Mouse (Mus musculus) heart, adult 2 months (tissue): Measurements from ENCODE around the gene Notch1. TPM values are rescaled to one million over a fixed set of nuclear protein-coding genes. Genes with fewer than 3 reads are reported as not detected.
A peak's percentile ranks its signal among the peaks of the same experiment; 100 is the strongest.

ENCODE experiments used
- DNase-seq, 2 experiments: peaks; one replicate each; pipeline ENCODE4 v3.0.0; 2021
- H3K27ac ChIP-seq: fragments of 200-600 bp; 2 replicates; pipeline ENCODE4 v1.8.1; 2022
- H3K27me3 ChIP-seq: fragments of 200-500 bp; 2 replicates; pipeline ENCODE4 v1.6.1; 2012; ENCODE audit warnings: mild to moderate bottlenecking, low read length, inconsistent platforms, mixed read lengths; ENCODE audit not compliant: control insufficient read depth, insufficient read depth
- H3K36me3 ChIP-seq: fragments of 200-500 bp; 2 replicates; pipeline ENCODE4 v1.6.1; 2012; ENCODE audit warnings: low read length, inconsistent platforms; ENCODE audit not compliant: control insufficient read depth, insufficient read depth
- H3K4me1 ChIP-seq: fragments of 200-500 bp; 2 replicates; pipeline ENCODE4 v1.6.1; 2011; ENCODE audit warnings: low read length; ENCODE audit not compliant: control insufficient read depth, insufficient read depth
- H3K4me3 ChIP-seq: fragments of 200-600 bp; 2 replicates; pipeline ENCODE4 v1.8.1; 2022
- H3K79me2 ChIP-seq: fragments of 200-500 bp; replicated peaks from 2 replicates; pipeline ENCODE4 v1.6.1; 2012; ENCODE audit warnings: mild to moderate bottlenecking, inconsistent platforms, low read length, moderate library complexity, mixed read lengths; ENCODE audit not compliant: control insufficient read depth, insufficient read depth
- H3K9ac ChIP-seq: fragments of 200-500 bp; 2 replicates; pipeline ENCODE4 v1.6.1; 2012; ENCODE audit warnings: low read depth, mild to moderate bottlenecking, control low read depth, inconsistent platforms, low read length, mixed read lengths
- CTCF ChIP-seq: fragments of 200-600 bp; IDR thresholded peaks from 2 replicates; pipeline ENCODE4 v1.8.1; 2022; ENCODE audit warnings: antibody characterized with exemption, mild to moderate bottlenecking, moderate library complexity
- EP300 ChIP-seq: fragments of 200-500 bp; IDR thresholded peaks from 2 replicates; pipeline ENCODE4 v1.6.1; 2011; ENCODE audit warnings: low read depth, low read length, control low read depth; ENCODE audit not compliant: insufficient read depth
- POLR2A ChIP-seq: fragments of 200-500 bp; IDR thresholded peaks from 2 replicates; pipeline ENCODE4 v1.6.1; 2011; ENCODE audit warnings: mild to moderate bottlenecking, low read depth, low read length, control low read depth; ENCODE audit not compliant: insufficient read depth
- WGBS: fragments of 180-500 bp; shearing (Covaris S2); methylation state at CpG from one replicate; pipeline ENCODE4 v1.1.7; 2018; 5-methylcytosine and 5-hydroxymethylcytosine counted together
- intact Hi-C: fragments of 180-260 bp; cut with DNase I; formaldehyde crosslinking; loops from one replicate; pipeline ENCODE4 v1.15.1; 2025
- long read RNA-seq: library from polyadenylated mRNA; stranded (forward); transcript quantifications from one replicate; pipeline ENCODE4 v2.0.0, GENCODE M21; 2021
- polyA plus RNA-seq: library from polyadenylated mRNA; depleted of rRNA; stranded (reverse); fragments of >200 nt; gene quantifications from 2 replicates; pipeline ENCODE4 v1.2.3, GENCODE M21; 2012; rRNA removed
- total RNA-seq, 2 experiments: library from RNA; stranded (reverse); gene quantifications; 2 replicates each; pipeline ENCODE4 v1.2.3; 2021

Gene Notch1
- total RNA-seq (10 to 100 TPM; 31.6 to 32.4 TPM), polyA plus RNA-seq (22.0 and 23.2 TPM in 2 replicates)
- long read RNA-seq, partial matches to known transcripts: 5 of 8 reads
- long read RNA-seq, other reads (novel, unspliced or antisense): 3 of 8 reads

DNA sequence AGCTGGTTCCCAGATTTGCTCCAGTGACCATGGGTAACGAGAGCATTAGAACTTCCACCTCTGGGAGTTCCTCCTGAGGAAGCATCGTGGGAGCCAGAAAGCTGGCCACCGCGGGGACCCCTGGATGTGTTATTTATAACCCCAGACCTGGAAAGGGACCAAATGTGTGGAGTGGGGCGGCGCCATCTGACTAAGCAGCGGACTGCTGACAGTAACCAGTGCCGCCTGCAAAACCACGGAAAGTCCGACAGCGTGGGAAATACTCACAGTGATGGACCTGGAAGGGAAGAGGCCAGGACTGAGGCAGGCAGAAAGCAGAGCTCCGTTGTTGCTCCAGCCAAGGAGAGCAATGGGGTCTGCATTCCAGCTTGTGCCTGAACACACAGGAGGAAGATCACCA lies at the start of gene Notch1:
Gene Notch1, minus strand, starts transcription at position 389 of the 400 bp plus-strand sequence.
- H3K9ac ChIP-seq: peak within 1 kb of the TSS; percentile 43
- peak within 1 kb of the TSS; percentile 86 for H3K27ac ChIP-seq
- H3K4me3 ChIP-seq: peak within 1 kb of the TSS; percentile 34
- DNase-seq: peak; percentile 83
- 4% methylated on average over 12 of the region's 12 CpGs for WGBS
- no peaks in the 10 kb centered on the region for H3K79me2 ChIP-seq
- H3K36me3 ChIP-seq: no peaks in the 10 kb centered on the region
- 0 out of 2 replicates have a peak, but pooled peaks have one; percentile 24 for TF ChIP-seq EP300
- peak; percentile 17; the same call in 1 of the 2 replicates for TF ChIP-seq CTCF
- TF ChIP-seq POLR2A: peak; percentile 64; the same call in 1 of the 2 replicates
- H3K27me3 ChIP-seq: no peaks in the 10 kb centered on the region
- peaks cover 19% of the 10 kb centered on the region for H3K4me1 ChIP-seq
- intact Hi-C loops: no loop called here

DNA sequence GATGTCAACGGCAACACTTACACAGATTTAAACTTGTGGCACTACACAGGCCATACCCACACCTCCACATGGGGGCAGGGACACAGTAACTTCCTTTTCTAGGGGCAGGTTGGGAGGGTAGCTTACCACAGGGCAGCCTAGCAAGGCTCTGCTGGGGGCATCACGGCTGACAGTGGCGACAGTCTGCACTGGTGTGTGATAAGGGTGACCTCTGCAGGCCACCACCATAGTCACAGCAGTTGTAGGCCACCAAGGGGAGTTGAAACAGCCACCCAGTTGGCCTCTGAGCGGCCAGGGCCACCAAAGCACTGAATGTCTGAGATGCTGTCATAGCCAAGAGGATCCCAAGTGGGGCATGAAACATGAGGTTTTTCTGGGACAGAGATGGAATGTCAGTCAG lies 49.8 kb upstream of the Notch1 start:
- WGBS: 11% methylated on average over 4 of the region's 4 CpGs
- peak in 1 of 2 experiments; percentile 68 for DNase-seq
- no peaks in the 10 kb centered on the region for H3K79me2 ChIP-seq
- H3K27me3 ChIP-seq: no peaks in the 10 kb centered on the region
- H3K36me3 ChIP-seq: no peaks in the 10 kb centered on the region
- peaks cover 9% of the 10 kb centered on the region for H3K4me1 ChIP-seq
- no peak overlapping the region for H3K27ac ChIP-seq
- no peak overlapping the region for H3K9ac ChIP-seq
- peak; percentile 29; the same call in 1 of the 2 replicates for TF ChIP-seq EP300
- TF ChIP-seq CTCF: peak; percentile 85
- TF ChIP-seq POLR2A: no peak
- no peak overlapping the region for H3K4me3 ChIP-seq
- intact Hi-C loops: loop anchor here (1.0 to 10.0 kb wide), 3 partner anchors 117 to 411 kb away; no protein-coding TSS in a partner anchor

DNA sequence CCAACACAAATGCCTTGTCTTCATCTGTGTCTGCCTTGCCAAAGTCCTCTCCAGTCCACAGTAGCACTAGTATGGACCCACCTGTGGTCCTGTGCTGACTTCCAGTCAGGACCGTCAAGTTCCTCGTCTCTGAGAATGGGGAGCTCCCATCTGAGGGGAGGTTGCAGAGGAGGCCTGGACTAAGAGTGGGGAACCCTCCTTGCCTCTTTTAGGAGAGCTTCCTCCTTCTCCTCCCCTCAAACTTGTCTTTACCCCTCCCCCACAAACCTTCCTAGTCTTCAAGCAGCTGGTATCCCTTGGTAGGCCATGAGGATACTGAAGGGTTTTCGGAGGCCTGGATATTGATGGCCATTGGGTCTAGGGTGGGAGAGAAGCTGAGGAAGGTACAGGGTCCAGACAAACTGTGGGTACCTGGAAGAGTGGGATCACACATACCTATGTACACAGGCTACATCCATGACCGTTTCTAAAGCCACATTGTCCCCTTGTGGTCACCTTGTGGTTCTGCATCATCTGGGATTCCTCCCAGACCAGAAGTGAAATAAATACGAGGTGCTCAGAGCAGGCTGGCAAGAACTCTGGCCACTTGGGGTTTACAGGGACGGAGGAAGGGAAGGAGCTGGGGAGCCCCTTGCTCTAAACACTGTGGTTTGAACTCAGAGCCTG lies 45.0 kb upstream of the Notch1 start:
- Histone ChIP-seq H3K9ac (no peak overlapping the region), H3K27me3 (no peaks in the 10 kb centered on the region), H3K36me3 (no peaks in the 10 kb centered on the region), H3K79me2 (no peaks in the 10 kb centered on the region), H3K27ac (peak overlapping the region; percentile 1; the same call in 1 of the 2 replicates), H3K4me1 (peaks cover 11% of the 10 kb centered on the region), H3K4me3 (no peak overlapping the region)
- DNase-seq: peak in 1 of 2 experiments; percentile 60
- TF ChIP-seq CTCF (0 out of 2 replicates have a peak, but pooled peaks have one; percentile 99), POLR2A (no peak), EP300 (peak; percentile 95)
- intact Hi-C loops: loop anchor here (1.0 to 10.0 kb wide), 5 partner anchors 59 to 407 kb away; no protein-coding TSS in a partner anchor
- WGBS: 37% methylated on average over 6 of the region's 6 CpGs

DNA sequence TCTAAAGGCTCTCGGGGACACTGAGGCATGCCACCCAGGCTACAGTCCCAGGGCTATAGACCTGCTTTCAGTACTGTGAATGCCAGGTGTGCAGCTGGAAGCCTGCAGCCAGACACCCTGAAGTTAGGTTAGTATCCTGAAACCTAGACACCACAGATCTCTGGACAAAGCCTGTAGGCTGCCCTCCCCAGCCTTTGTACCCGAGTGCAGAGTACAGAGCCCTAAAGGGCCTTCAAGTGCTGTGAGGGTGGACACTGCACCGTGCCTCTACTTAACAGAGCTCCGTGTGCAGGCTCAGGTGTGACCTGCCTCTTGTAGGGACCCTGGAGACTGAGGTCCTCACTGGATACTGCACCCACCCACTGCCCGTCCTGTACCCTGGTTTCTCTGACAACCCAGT lies 44.0 kb upstream of the Notch1 start:
- DNase-seq: no peak
- 85% methylated on average over 5 of the region's 5 CpGs for WGBS
- H3K79me2 ChIP-seq: no peaks in the 10 kb centered on the region
- intact Hi-C loops: loop anchor here (2.0 to 10.0 kb wide), 3 partner anchors 58 to 406 kb away; no protein-coding TSS in a partner anchor
- H3K9ac ChIP-seq: no peak overlapping the region
- no peak overlapping the region for H3K4me3 ChIP-seq
- peaks cover 18% of the 10 kb centered on the region for H3K4me1 ChIP-seq
- no peaks in the 10 kb centered on the region for H3K27me3 ChIP-seq
- TF ChIP-seq EP300 (no peak), CTCF (no peak), POLR2A (no peak)
- peaks cover 4% of the 10 kb centered on the region; the same call in 1 of the 2 replicates for H3K36me3 ChIP-seq
- no peak overlapping the region for H3K27ac ChIP-seq

DNA sequence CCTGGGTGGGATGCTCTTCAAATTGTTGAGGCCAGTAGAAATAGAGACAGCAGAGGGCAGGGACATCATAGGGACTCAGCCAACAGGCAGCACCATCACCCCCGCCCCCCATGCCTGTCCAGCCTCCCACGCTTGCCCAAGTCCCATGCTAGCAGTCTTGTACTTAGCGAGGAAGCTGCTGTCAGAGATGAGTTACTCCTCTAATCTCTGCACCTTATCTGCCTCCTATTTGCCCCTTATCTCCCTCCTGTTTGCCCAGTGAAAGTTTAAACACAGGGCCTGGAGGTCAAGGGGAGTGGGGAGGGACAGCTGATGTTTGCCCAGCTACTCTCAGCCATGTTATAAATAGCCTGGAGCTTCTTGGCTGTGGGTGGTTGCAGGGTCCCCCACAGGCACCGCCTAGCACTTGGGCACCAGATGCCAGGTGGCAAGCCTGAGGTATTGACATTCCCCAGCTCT lies 40.1 kb upstream of the Notch1 start:
- no peak overlapping the region for H3K4me3 ChIP-seq
- WGBS: 58% methylated on average over 4 of the region's 4 CpGs
- peak in 1 of 2 experiments; percentile 53 for DNase-seq
- peak overlapping the region; percentile 40 for H3K27ac ChIP-seq
- peaks cover 6% of the 10 kb centered on the region; the same call in 1 of the 2 replicates for H3K36me3 ChIP-seq
- intact Hi-C loops: no loop called here
- H3K79me2 ChIP-seq: no peaks in the 10 kb centered on the region
- no peaks in the 10 kb centered on the region for H3K27me3 ChIP-seq
- H3K9ac ChIP-seq: peak overlapping the region; percentile 15; the same call in 1 of the 2 replicates
- peaks cover 31% of the 10 kb centered on the region for H3K4me1 ChIP-seq
- no peak for TF ChIP-seq CTCF
- TF ChIP-seq EP300: 0 out of 2 replicates have a peak, but pooled peaks have one; percentile 1

DNA sequence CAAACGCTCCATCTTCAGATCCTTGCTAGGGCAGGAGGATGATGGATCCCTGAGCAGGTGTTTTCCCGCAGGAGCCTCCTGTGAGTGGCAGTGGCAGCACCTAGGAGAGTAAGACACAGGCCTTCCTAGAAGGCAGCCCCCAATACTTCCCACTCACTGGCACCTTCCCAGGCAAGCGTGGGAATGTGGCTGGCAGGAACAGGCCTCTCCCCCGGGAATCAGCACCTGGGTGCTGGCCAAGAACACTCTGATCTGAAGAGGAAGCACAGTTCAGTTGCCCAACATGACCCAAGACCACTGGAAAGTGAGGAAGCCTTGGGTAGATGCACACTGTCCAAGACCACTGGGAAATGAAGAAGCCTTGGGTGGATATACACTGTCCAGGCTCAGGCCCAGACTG lies 38.6 kb upstream of the Notch1 start:
- Histone ChIP-seq H3K4me3 (no peak overlapping the region), H3K9ac (no peak overlapping the region), H3K27ac (peak overlapping the region; percentile 26), H3K27me3 (no peaks in the 10 kb centered on the region), H3K36me3 (peaks cover 6% of the 10 kb centered on the region; the same call in 1 of the 2 replicates), H3K79me2 (no peaks in the 10 kb centered on the region), H3K4me1 (peaks cover 32% of the 10 kb centered on the region)
- TF ChIP-seq CTCF: no peak
- peak; percentile 73; the same call in 1 of the 2 replicates for TF ChIP-seq EP300
- 42% methylated on average over 4 of the region's 4 CpGs for WGBS
- intact Hi-C loops: no loop called here
- DNase-seq: peak; percentile 73 to 79
